Mouse (Mus musculus) cerebellum, adult 9-11 months (tissue): ENCODE measurements at regions not wholly inside any gene's neighbourhood (a gene's known extent, or its start where the extent isn't known, plus 50 kb on each side); places are given as distances from the start of the nearest gene placed in this dataset.

Experiments used
- DNase-seq: peaks from one replicate; pipeline ENCODE4 v3.0.0; 2022

DNA sequence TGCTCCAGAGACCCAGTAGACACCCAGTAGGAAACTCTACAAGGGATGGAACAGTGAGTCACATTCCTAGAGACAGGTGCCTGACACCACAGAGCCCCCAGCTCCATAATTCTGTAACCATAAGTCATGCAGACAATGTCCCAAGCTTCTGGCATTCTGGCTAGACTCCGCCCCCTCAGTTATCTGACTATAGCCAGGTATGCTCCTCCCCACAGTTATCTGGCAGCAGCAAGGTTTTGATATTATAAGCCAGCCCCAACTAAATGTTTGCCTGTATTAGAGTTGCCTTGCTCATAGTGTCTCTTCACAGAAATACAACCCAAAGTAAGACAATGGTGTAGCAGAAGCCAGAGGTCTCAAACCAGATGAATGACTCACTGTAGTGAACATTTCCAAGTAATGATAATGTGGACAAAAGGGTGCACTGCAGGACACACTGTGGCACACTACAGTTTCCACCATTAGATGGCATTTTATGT, 121.4 kb upstream of the Otogl start:
- DNase-seq, result no peak

DNA sequence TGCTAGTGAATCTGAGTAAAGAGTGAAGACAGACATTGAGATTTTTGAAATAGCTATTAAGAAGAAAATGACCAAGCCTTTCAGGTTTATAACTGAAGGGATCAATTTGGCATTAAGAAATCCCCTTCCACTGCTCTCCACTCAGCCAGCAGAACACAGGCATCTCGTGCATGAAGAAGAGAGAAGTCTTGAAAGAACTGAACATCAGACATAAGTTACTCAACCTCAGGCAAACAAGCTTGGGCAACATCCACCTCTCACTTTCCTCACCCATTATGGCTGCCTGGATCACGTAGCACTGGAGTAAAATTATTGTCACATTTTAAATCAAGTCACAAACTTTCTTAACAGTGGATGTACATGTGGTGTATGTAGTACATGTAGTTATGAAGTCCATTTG, 115.6 kb upstream of the Otogl start:
- DNase-seq, result no peak

DNA sequence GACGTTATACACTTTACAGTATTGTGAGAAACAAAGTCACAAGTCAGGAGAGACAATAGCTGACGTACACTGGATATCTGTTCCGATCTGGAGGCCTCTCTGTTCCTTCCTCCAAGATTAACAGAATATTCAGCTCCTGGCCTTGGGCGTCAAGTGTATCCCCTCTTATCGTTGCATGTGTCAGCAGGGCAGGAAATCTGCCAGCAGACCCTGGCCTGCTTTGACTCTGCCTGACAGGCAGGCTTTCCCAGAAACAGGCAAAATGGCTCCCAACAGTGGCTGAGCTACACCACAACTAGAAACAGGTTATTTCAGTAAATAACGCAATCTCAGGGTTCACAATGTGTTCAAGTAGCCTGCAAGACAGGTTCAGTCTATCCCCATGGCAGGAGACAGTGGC, 112.3 kb upstream of the Otogl start:
- no peak for DNase-seq

GRCm38 (mm10) chr10:108016552-108016951, 104.6 kb upstream of the Otogl start:
- DNase-seq, result no peak

- no peak for DNase-seq
Observed at GRCm38 (mm10) chr10:107994836-107995585, 83.1 kb upstream of the Otogl start.

- no peak for DNase-seq
Observed at GRCm38 (mm10) chr10:107992621-107993020, 80.7 kb upstream of the Otogl start.

DNA sequence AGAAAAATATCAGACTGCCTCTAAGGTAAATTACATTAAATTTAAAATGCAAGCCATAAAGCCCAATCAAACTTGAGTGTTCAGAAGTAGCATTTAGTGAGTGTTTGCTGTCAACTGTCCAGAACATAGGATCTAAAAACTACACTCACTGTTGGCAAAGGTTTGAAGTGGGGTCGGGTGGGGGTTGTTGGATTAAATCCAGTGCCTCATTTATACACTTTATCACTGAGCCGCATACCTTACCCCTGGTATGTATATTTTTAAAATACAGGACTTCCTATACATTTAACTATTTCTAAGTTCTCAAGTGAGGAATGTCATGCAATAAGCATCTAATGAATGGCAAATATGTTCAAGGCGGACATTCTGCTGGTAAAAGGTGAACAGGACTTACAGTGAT, 78.6 kb upstream of the Otogl start:
- no peak for DNase-seq

DNA sequence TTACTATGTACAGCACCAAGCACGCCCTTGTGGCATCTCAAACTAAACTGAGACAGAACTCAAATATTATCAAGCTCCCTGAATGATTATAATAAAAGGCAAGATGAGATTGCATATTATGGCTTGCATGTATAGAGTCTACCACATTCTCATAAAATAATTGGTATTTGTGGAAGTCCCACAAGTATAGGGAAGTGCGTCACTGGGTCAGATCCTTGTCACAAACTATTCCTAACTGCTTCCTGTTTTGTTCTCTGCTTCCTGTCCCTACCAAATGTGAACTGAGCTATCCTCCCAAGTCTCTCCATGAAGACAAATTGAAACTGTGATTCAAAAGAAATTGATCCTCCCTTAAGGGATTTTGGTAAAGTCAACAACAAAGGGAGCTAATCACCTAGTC, 78.0 kb upstream of the Otogl start:
- DNase-seq, result no peak

- no peak for DNase-seq
Observed at GRCm38 (mm10) chr10:107982632-107983031, 70.7 kb upstream of the Otogl start.

DNA sequence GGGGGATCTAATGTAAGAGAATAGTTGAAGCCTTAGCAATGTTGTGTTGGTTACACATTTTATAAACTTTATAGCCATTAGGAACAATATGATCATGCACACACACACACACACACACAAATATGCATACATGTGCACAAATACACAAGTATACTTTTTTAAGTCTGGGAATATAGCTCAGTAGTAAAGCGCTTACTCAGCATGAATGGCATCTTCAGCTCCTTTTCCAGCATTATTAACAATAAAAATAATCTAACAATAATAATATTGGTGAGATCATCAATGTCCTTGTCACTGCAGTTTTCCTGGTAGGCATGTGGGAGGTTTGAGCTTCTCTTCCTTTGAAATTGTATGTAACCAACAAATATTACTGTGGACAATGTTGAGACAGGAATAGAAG, 70.1 kb upstream of the Otogl start:
- no peak for DNase-seq

DNA sequence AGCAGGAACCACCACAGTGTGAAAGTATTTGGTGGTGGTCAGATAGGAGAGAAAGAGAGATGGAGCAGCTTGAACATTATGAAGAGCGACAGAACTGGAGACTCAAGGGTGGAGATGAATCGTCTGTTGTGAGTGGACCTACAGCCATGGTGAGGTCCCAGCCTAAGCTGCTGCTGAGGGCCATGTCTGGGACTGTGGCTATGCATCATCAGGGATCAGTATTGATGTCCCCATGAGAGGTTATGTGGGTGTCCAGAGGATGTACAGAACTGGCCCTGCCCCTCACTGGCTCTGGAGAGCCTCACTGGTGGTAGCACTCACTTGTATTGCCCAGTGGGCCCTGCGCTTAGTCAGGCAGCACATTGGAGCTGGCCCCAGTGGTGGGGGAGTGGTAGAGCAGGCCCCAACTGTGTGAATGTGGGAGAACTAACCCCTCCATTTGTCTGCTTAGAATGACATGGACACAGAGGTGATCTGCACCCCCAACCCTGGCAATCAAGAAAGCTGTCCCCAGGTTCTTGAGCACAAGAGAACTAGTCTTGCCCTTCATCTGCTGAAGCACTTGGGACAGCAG, 64.5 kb upstream of the Otogl start:
- no peak for DNase-seq

DNA sequence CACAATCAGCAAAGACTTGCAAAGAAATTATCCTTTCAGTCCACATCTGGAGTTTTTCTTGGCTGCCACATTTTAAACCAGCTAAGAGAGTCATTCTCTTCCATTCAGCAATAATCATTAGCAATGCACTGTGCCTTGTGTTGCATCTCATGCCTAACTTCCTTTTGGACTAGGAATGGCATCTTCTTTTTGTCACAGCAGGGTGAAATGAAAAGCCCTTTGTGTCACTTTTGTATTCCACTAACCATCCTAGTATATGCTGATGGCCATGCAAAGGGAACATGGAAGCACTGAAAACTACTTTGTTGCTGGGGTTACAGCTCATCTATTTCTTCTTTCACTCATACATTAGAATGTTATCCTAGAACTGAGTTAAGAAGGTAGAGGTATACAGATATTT, 59.8 kb upstream of the Otogl start:
- DNase-seq, result no peak

DNA sequence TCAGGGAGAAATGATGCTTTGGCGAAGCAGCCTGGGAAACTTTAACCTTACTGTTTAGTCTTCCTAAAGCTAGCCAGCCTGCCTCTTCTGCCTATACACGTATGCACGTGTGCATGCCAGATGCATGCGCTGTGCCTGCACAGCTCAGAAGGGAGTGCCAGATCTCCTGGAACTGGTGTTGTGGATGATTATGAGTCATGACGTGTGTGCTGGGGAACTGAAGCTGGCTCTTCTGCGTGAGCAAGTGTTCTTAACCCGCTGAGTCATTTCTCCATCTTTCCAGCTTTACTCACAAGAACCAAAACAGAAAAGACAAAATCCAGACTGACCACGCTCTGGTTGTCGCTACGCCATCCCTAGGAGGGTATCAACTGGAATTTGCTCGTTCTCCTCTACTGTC, 55.1 kb upstream of the Otogl start:
- no peak for DNase-seq

DNA sequence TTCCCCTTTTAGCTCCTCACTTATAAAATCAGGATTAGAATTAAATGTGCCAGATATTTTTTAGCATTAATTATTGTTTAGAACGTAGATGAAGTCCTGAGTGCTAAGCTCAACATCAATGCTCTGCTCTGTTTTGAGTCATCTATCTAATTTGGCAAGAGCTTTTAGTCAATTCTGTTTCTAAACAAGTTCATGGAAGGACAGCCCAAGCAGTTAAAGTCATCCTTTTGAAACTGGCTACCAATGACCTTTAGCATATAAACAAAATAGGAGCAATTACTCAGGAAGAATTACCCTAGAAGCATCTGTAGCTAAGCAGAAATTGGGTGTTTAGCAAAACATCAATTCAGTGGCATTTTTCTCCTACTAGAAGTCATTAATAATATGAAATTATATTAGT, 52.1 kb upstream of the Otogl start:
- DNase-seq, result no peak

GRCm38 (mm10) chr10:107962130-107962529, 50.2 kb upstream of the Otogl start:
- no peak for DNase-seq
